Mouse (Mus musculus) forebrain, embryonic 11.5 days (tissue): ENCODE data around the gene A530084C06Rik. TPM values are rescaled to one million over a fixed set of nuclear protein-coding genes. Genes with fewer than 3 reads are reported as not detected.

Experiments used
- ATAC-seq: fragments of 200-750 bp; cut with Nextera tagmentation; replicated peaks from 2 replicates; pipeline ENCODE4 v1.8.0; 2017; ENCODE audit warnings: moderate TSS enrichment; ENCODE audit not compliant: low FRiP score
- DNase-seq: peaks from one replicate; pipeline ENCODE4 v3.0.0-alpha.2; 2017; ENCODE audit warnings: low spot score
- H3K27ac ChIP-seq: fragments of 300-500 bp; sonication (generic); 2 replicates; pipeline ENCODE4 v1.5.1; 2014; ENCODE audit warnings: low read depth, low read length
- H3K27me3 ChIP-seq: fragments of 300-500 bp; sonication (generic); 2 replicates; pipeline ENCODE4 v1.6.1; 2014; ENCODE audit warnings: mild to moderate bottlenecking, low read length, mixed read lengths; ENCODE audit not compliant: control insufficient read depth, insufficient read depth
- H3K36me3 ChIP-seq: fragments of 300-500 bp; sonication (generic); 2 replicates; pipeline ENCODE4 v1.6.1; 2014; ENCODE audit warnings: mild to moderate bottlenecking, low read length, moderate library complexity, mixed read lengths; ENCODE audit not compliant: control insufficient read depth, insufficient read depth
- H3K4me1 ChIP-seq: fragments of 300-500 bp; sonication (generic); replicated peaks from 2 replicates; pipeline ENCODE4 v1.6.1; 2014; ENCODE audit warnings: low read length, mixed read lengths; ENCODE audit not compliant: control insufficient read depth, insufficient read depth
- H3K4me2 ChIP-seq: fragments of 300-500 bp; sonication (generic); 2 replicates; pipeline ENCODE4 v1.6.1; 2014; ENCODE audit warnings: low read depth, mild to moderate bottlenecking, low read length, moderate library complexity, mixed read lengths; ENCODE audit not compliant: severe bottlenecking
- H3K4me3 ChIP-seq: fragments of 300-500 bp; sonication (generic); 2 replicates; pipeline ENCODE4 v1.5.1; 2014; ENCODE audit warnings: low read depth, low read length
- H3K9ac ChIP-seq: fragments of 300-500 bp; sonication (generic); 2 replicates; pipeline ENCODE4 v1.6.1; 2014; ENCODE audit warnings: low read length
- H3K9me3 ChIP-seq: fragments of 300-500 bp; sonication (generic); 2 replicates; pipeline ENCODE4 v1.6.1; 2016; ENCODE audit warnings: low read length, mixed read lengths; ENCODE audit not compliant: control insufficient read depth
- WGBS: fragments of 180-500 bp; shearing (Covaris S2); extraction: QIAGEN DNeasy Blood & Tissue Kit; methylation state at CpG from one replicate; pipeline ENCODE4 v1.1.7; 2014; 5-methylcytosine and 5-hydroxymethylcytosine counted together
- polyA plus RNA-seq: library from polyadenylated mRNA; unstranded; fragments of >200 nt; fragmentation: Nextera tagmentation; extraction: Ambion mirVana; gene quantifications from 2 replicates; pipeline ENCODE4 v1.2.1, GENCODE M21; 2014

A530084C06Rik gene
- polyA plus RNA-seq, 1 experiment from 2014 or later, result not detected

DNA sequence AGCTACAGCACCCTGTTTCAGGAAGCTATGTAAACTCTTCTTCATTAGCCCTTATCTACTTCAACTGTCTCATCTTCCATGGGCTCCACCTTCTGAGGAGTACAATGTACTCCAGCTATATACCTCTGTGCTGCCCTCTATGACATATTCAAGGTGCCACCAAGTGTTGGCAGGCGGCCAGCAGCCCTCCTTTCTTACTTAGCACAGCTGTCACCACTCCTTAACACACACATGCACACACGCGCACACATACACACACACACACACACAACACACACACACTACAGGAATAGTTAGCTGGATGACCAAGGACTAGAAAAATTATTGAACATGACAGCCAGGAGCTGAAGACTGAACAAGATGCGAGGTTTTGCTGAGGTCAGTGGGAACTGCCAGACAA lies 34.2 kb downstream of the A530084C06Rik start:
- Histone ChIP-seq H3K27ac (no peak overlapping the region), H3K36me3 (no peaks in the 10 kb centered on the region), H3K27me3 (no peaks in the 10 kb centered on the region), H3K9ac (no peak overlapping the region), H3K4me3 (no peak overlapping the region), H3K9me3 (no peaks in the 10 kb centered on the region), H3K4me2 (no peak overlapping the region), H3K4me1 (no peaks in the 10 kb centered on the region)
- 94% methylated on average over 4 of the region's 4 CpGs for WGBS
- DNase-seq, result no peak
- ATAC-seq, result no peak

DNA sequence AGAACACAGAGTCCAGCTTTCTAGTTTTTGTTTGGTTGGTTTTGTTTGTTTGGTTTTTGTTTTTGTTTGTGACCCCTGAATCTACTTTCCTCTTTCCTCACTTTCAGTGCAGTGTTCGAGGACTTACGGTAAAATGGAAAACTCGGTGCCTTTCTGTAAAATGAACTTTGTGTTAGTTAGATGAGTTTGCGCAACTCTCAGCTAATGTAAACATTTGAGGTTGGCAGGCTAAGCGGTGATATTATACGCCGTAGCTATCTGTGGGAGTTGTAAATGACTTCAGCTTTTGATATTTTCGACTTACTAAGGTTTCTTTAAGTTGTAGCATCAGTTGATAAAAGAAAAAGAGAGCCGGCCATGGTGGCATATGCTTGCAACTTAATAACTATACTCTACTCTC lies 40.2 kb downstream of the A530084C06Rik start:
- no peak overlapping the region for H3K9ac ChIP-seq
- no peak overlapping the region for H3K27ac ChIP-seq
- no peaks in the 10 kb centered on the region for H3K27me3 ChIP-seq
- H3K36me3 ChIP-seq, result no peaks in the 10 kb centered on the region
- no peak for DNase-seq
- 92% methylated on average over 9 of the region's 9 CpGs for WGBS
- no peak for ATAC-seq
- H3K4me1 ChIP-seq, result no peaks in the 10 kb centered on the region
- H3K4me3 ChIP-seq, result no peak overlapping the region
- no peaks in the 10 kb centered on the region for H3K9me3 ChIP-seq
- H3K4me2 ChIP-seq, result no peak overlapping the region

DNA sequence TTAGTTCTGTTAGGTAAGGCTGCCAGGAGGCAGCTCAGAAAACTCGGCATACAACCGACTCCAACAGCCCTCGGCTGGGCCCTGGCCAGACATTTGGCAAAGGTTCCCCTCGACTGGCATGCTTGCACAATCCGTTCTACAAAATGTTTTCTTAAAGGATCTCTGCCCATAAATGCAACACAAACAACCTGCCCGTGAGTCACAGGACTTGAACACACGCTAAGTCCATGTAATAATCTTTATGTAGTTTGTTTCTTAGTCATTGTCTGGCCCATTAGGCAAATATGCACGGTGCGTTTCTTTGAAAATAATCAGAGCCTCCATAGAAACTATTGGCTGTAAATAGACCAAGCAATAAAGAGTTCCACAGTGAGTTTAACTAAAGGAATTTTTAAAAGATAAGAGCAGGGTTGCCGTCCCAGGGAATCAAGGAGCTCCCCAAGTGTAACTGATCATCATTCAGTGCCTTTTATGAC lies 40.7 kb downstream of the A530084C06Rik start:
- Histone ChIP-seq H3K36me3 (no peaks in the 10 kb centered on the region), H3K9ac (no peak overlapping the region), H3K4me2 (no peak overlapping the region), H3K4me3 (no peak overlapping the region), H3K27ac (no peak overlapping the region), H3K4me1 (no peaks in the 10 kb centered on the region), H3K27me3 (no peaks in the 10 kb centered on the region), H3K9me3 (no peaks in the 10 kb centered on the region)
- ATAC-seq (no peak), DNase-seq (no peak)
- WGBS, result 79% methylated on average over 10 of the region's 10 CpGs

DNA sequence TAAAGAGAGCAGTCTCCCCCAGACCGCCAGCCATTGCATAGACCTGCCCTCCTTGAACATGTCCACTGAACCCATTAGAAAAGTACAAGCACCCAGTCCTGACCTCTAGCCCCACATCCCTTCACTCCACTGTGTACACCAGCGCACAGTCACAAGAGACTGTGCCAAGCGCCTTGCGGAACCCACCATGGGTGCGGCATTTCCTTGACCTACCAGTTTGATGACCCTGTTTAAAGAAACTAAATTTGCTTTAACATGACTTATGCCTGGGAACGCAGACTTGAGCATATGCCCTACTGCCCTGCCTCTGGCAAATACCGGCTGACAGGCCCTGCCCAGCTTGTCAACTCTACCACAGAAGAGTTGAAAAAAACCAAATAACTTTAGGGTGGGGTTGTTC lies 43.9 kb downstream of the A530084C06Rik start:
- 92% methylated on average over 7 of the region's 7 CpGs for WGBS
- DNase-seq, result no peak
- no peaks in the 10 kb centered on the region for H3K4me1 ChIP-seq
- H3K9me3 ChIP-seq, result no peaks in the 10 kb centered on the region
- no peak overlapping the region for H3K9ac ChIP-seq
- no peak for ATAC-seq
- H3K4me2 ChIP-seq, result no peak overlapping the region
- no peak overlapping the region for H3K4me3 ChIP-seq
- H3K36me3 ChIP-seq, result no peaks in the 10 kb centered on the region
- H3K27me3 ChIP-seq, result no peaks in the 10 kb centered on the region
- H3K27ac ChIP-seq, result no peak overlapping the region

DNA sequence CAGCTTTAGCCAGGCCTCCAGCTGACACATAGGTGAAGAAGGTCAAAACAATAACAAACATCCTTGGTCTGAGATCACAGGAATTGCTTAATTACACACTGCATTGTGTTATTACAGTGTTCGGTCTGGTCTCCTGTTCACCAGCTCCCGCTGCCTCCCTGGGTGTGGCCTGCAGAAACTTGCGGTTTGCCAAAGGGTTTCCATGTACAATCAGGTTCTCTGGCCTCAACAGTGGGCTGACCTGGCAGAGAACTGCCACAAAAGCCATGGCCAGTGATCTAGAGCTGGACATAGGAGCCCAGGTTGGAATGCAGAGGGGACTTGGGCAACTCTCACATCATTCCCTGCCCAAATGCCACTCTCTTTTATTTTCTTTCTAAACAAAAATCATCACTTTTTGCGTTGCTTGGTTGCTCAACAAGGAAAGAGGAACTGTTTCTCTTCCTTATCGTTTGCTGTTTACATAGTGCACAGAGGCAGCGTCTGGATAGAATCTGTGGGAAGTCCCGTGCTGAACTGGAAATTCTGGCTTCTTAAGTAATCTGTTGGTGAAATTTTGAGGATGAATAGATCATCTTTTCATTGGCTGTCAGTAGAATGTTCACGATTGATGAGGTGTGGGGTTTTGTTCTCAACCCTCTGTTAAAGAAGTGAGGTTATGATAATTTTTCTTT lies 52.5 kb downstream of the A530084C06Rik start:
- no peaks in the 10 kb centered on the region for H3K36me3 ChIP-seq
- 87% methylated on average over 8 of the region's 8 CpGs for WGBS
- no peaks in the 10 kb centered on the region for H3K27me3 ChIP-seq
- H3K4me1 ChIP-seq, result no peaks in the 10 kb centered on the region
- no peak overlapping the region for H3K9ac ChIP-seq
- H3K4me3 ChIP-seq, result no peak overlapping the region
- H3K9me3 ChIP-seq, result no peaks in the 10 kb centered on the region
- no peak overlapping the region for H3K27ac ChIP-seq
- no peak overlapping the region for H3K4me2 ChIP-seq
- ATAC-seq (no peak), DNase-seq (no peak)

Other genes starting within 250 kb of the A530084C06Rik start
- 1.5 and 1.6 TPM in 2 replicates for gene Foxq1, start 3.2 kb downstream of the A530084C06Rik start, polyA plus RNA-seq
- 5.2 and 6.2 TPM in 2 replicates for gene Foxf2, start 66.5 kb upstream of the A530084C06Rik start, polyA plus RNA-seq
- gene Foxc1, start 247.3 kb upstream of the A530084C06Rik start, polyA plus RNA-seq, result 5.0 and 5.5 TPM in 2 replicates